Mouse (Mus musculus) layer of hippocampus, postnatal 10 days (tissue): ENCODE results near the gene Gm45808. TPM values are rescaled to one million over a fixed set of nuclear protein-coding genes. Genes with fewer than 3 reads are reported as not detected.
A peak's percentile ranks its signal among the peaks of the same experiment; 100 is the strongest.
"Not testable (repeated sequence)": the region's sequence is repeated elsewhere in the genome, so short reads cannot be mapped to it uniquely, and the experiment has no call there.

Experiments used
- DNase-seq, 2 experiments: peaks; one replicate each; pipeline ENCODE4 v3.0.0; 2021; ENCODE audit warnings: low spot score in 2 of 2
- long read RNA-seq: library from polyadenylated mRNA; stranded (forward); transcript quantifications from one replicate; pipeline ENCODE4 v2.0.0, GENCODE M21; 2023
- total RNA-seq, 2 experiments: library from RNA; stranded (reverse); gene quantifications; 2 replicates each; pipeline ENCODE4 v1.2.3; 2021

The Gm45808 gene
- total RNA-seq = 1 to 10 TPM; 1.2 to 1.4 TPM
- long read RNA-seq = 0 reads

DNA sequence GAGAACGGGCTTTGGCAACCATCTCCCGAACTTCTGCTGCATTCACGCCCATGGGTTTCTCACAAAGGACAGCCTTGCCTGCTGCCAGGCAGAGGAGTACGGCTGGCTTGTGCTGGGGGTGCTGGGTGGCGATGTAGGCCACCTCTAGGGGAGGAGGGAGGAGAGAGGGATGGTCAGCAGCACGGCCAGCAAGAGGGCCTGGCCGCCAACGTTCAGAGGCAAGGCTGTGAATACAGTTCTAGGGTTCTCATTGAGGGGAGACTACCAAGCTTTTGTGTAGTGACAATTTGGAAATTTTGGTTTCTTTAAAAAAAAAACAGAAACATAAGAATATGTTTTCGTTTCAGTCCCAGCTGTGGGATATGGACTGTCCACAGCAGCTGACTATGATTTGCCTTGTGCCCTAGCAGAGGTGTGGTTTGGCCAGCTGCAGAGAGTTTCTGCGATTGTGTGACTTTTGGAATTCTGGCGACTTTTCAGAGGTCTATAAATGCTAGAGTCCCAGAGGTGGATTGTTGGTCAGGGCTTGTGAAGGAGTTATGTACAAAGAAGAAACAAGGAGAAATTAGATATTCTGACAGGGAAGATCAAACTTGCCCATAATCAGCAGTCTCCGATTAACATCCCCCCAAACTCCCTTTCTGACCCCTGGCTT lies at the start of gene Gm45808:
Gm45808 (minus strand) TSS at position 51 of the 655 bp plus-strand sequence.
- DNase-seq = no peak

DNA sequence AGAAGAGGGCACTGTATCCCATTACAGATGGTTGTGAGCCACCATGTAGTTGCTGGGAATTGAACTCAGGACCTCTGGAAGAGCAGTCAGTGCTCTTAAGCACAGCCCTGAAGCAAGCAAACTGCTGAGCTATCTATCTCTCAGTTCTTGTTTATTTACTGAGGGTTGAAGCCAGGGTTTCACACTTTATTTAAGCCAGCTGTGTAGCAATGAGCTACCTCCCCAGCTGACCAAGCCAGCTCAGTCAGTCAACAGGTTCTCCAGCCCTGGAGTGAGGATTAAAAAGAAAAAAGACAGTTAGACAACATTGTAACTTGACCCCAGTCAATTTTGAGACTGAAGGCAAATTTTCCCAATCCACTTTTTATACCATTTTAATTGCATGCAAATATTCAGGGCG lies 49.1 kb upstream of the Gm45808 start:
- DNase-seq = no peak

DNA sequence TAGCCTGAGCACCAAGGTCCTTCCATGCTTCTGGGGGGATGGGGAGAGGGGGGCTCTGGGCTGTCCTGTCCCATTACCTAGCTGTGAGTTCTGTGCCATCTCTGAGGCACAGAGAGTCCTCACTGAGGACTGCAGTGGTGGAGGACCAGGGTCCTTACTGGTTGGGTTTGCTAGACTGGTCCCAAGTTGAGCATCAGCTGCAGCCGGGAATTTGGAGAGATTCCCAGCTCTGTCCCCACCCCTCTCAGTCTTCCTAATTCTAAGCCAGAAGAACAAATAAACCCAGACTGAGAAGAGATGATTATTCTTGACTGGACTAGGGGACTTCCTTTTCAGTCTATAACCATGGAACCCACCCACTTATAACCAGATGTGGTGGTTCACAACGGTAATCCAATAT lies 44.0 kb upstream of the Gm45808 start:
- no peak for DNase-seq

- DNase-seq = no peak
These were observed 42.9 kb upstream of the Gm45808 start for GRCm38 (mm10) chr7:45529461-45529860.

- DNase-seq = not testable (repeated sequence)
These were observed 40.6 kb upstream of the Gm45808 start for GRCm38 (mm10) chr7:45527169-45527568.

GRCm38 (mm10) chr7:45526474-45527120 lies 40.0 kb upstream of the Gm45808 start:
- DNase-seq = no peak

GRCm38 (mm10) chr7:45525809-45526473 lies 39.3 kb upstream of the Gm45808 start, which contains the start of the genes Ppp1r15a and Plekha4:
Gene Ppp1r15a (minus strand): TSS chr7:45526268.
Gene Plekha4 (plus strand): TSS chr7:45526330.
- peak; percentile 97 to 98 for DNase-seq

GRCm38 (mm10) chr7:45524841-45525621 lies 38.4 kb upstream of the Gm45808 start:
- DNase-seq = no peak

- no peak for DNase-seq
These were observed 37.1 kb upstream of the Gm45808 start for GRCm38 (mm10) chr7:45523678-45524170.

- DNase-seq = no peak
These were observed 36.5 kb upstream of the Gm45808 start for GRCm38 (mm10) chr7:45522957-45523676.

DNA sequence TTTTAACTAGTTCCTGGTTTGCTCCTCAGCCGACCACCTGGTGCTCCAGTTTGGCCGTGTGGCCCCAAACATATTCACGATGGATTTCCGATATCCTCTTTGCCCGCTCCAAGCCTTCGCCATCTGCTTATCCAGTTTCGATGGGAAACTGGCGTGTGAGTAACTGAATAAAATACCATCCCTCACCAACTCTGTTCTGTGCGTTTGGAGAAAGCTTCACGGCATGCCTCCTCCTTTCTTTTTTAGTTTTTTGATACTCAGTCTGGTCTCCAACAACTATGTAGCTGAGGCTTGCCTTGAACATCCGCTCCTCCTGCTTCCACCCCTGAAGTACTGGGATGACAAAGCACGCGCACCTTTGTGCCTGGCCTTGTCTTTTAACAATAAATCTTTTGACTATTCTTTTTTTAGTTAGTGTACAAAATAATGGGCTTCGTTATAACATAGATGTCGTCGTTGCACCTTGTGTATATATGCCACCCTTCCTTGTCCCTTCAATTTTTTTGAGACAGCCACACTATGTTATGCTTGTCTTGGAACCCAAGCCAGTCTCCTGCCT lies 35.7 kb upstream of the Gm45808 start:
- DNase-seq = no peak

- peak; percentile 82 to 88 for DNase-seq
These were observed 35.1 kb upstream of the Gm45808 start for GRCm38 (mm10) chr7:45521728-45522184.

DNA sequence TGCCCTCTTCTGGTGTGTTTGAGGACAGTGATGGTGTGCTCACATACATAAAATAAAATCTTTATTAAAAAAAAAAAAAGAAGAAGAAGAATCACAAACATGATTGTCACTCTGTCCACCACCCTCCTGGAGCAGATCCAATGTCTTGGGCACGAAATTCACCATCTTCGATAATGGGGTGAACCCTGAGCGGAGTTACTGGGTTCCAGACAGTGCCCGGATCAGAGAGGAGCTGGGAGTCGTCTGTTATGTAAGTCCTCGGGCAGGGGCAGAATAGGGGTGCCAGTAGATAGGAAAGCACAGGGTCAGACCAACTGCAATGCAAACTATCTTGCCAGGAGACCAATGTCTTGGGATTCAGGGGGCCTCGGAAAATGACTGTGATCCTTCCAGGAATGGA lies 34.0 kb upstream of the Gm45808 start:
- DNase-seq = no peak

- DNase-seq = no peak
These were observed 32.9 kb upstream of the Gm45808 start for GRCm38 (mm10) chr7:45519345-45520120.

DNA sequence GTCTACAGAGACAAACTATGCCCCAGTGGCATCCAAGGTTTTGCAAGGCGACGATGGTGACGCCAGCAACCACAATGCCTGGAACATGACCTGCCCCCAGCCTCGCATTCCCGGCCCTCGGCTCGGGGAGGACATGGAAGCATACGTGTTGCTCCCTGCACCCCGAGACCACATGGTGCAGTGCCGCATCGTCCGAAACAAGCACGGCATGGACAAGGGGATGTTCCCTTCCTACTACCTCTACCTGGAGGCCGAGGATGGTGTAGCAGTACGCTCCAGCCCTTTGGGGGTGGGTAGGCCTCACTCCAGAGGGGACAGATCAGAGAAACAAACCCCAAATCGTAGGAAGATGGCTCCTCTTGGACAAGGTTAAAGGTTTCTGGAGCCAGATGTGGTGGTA lies 32.0 kb upstream of the Gm45808 start:
- DNase-seq = no peak

GRCm38 (mm10) chr7:45516846-45517245 lies 30.2 kb upstream of the Gm45808 start:
- DNase-seq = not testable (repeated sequence)

GRCm38 (mm10) chr7:45515436-45515835 lies 28.8 kb upstream of the Gm45808 start:
- DNase-seq = no peak

GRCm38 (mm10) chr7:45514411-45514810 lies 27.8 kb upstream of the Gm45808 start:
- DNase-seq = no peak
